Mouse (Mus musculus) urinary bladder, postnatal 25 days (tissue): ENCODE measurements around the gene Chd3.
A peak's percentile ranks its signal among the peaks of the same experiment; 100 is the strongest.

ENCODE experiments used
- DNase-seq: peaks from one replicate; pipeline ENCODE4 v3.0.0; 2022; ENCODE audit warnings: low spot score

Chd3 gene

GRCm38 (mm10) chr11:69365722-69366121 is 3.5 kb downstream of the Chd3 start:
- DNase-seq, result peak; percentile 49

GRCm38 (mm10) chr11:69364910-69365309 is 4.3 kb downstream of the Chd3 start:
- DNase-seq, result peak; percentile 86

GRCm38 (mm10) chr11:69364376-69364775 is 4.8 kb downstream of the Chd3 start:
- no peak for DNase-seq

GRCm38 (mm10) chr11:69362479-69362878 is 6.7 kb downstream of the Chd3 start:
- no peak for DNase-seq

GRCm38 (mm10) chr11:69362021-69362420 is 7.2 kb downstream of the Chd3 start:
- no peak for DNase-seq

- no peak for DNase-seq
These were observed 11.5 kb downstream of the Chd3 start for GRCm38 (mm10) chr11:69357690-69358089.

GRCm38 (mm10) chr11:69356544-69356943 is 12.7 kb downstream of the Chd3 start:
- DNase-seq, result no peak

GRCm38 (mm10) chr11:69346441-69346840 is 22.8 kb downstream of the Chd3 start:
- no peak for DNase-seq

- peak; percentile 65 for DNase-seq
These were observed 28.8 kb downstream of the Chd3 start, which contains the start of gene Rnf227 for GRCm38 (mm10) chr11:69340161-69341131. Gene Rnf227 (plus strand): TSS chr11:69340461.

GRCm38 (mm10) chr11:69334796-69335195 is 34.4 kb downstream of the Chd3 start:
- no peak for DNase-seq

- DNase-seq, result no peak
These were observed 35.3 kb downstream of the Chd3 start for GRCm38 (mm10) chr11:69333922-69334321.

GRCm38 (mm10) chr11:69332713-69333253 is 36.4 kb downstream of the Chd3 start:
- DNase-seq, result no peak

- DNase-seq, result peak; percentile 68
These were observed 37.2 kb downstream of the Chd3 start for GRCm38 (mm10) chr11:69331929-69332405.

- DNase-seq, result no peak
These were observed 38.1 kb downstream of the Chd3 start for GRCm38 (mm10) chr11:69331152-69331551.

GRCm38 (mm10) chr11:69328517-69328916 is 40.7 kb downstream of the Chd3 start:
- no peak for DNase-seq

- no peak for DNase-seq
These were observed 41.6 kb downstream of the Chd3 start for GRCm38 (mm10) chr11:69327648-69328047.

- DNase-seq, result no peak
These were observed 42.1 kb downstream of the Chd3 start for GRCm38 (mm10) chr11:69327157-69327442.

- DNase-seq, result peak; percentile 21
These were observed 42.6 kb downstream of the Chd3 start for GRCm38 (mm10) chr11:69326408-69327156.

- peak; percentile 74 for DNase-seq
These were observed 43.4 kb downstream of the Chd3 start, which contains the start of gene Kcnab3 for GRCm38 (mm10) chr11:69325628-69326407. Gene Kcnab3 (plus strand): TSS chr11:69326258.

- DNase-seq, result no peak
These were observed 44.5 kb downstream of the Chd3 start for GRCm38 (mm10) chr11:69324749-69325148.

- DNase-seq, result peak; percentile 97
These were observed 45.5 kb downstream of the Chd3 start, which contains the start of the genes Cntrob and Trappc1 for GRCm38 (mm10) chr11:69323667-69324111. Gene Cntrob (minus strand): TSS chr11:69323775. Gene Trappc1 (plus strand): TSS chr11:69323980.
